Mouse (Mus musculus) kidney, embryonic 16.5 days (tissue): ENCODE measurements at regions not wholly inside any gene's neighbourhood (a gene's known extent, or its start where the extent isn't known, plus 50 kb on each side); places are given as distances from the start of the nearest gene placed in this dataset.
"Not testable (repeated sequence)": the region's sequence is repeated elsewhere in the genome, so short reads cannot be mapped to it uniquely, and the experiment has no call there.

Experiments used
- ATAC-seq: fragments of 200-750 bp; cut with Nextera tagmentation; 2 replicates; pipeline ENCODE4 v1.8.0; 2017; ENCODE audit warnings: moderate TSS enrichment; ENCODE audit not compliant: low FRiP score, low TSS enrichment
- H3K27ac ChIP-seq: fragments of 300-500 bp; sonication (generic); 2 replicates; pipeline ENCODE4 v1.5.1; 2014; ENCODE audit warnings: low read length
- H3K27me3 ChIP-seq: fragments of 300-500 bp; sonication (generic); 2 replicates; pipeline ENCODE4 v1.6.1; 2014; ENCODE audit warnings: low read length, control low read depth, mixed read lengths; ENCODE audit not compliant: insufficient read depth
- H3K36me3 ChIP-seq: fragments of 300-500 bp; sonication (generic); 2 replicates; pipeline ENCODE4 v1.6.1; 2014; ENCODE audit warnings: low read length, control low read depth, mixed read lengths; ENCODE audit not compliant: insufficient read depth
- H3K4me1 ChIP-seq: fragments of 300-500 bp; sonication (generic); 2 replicates; pipeline ENCODE4 v1.6.1; 2014; ENCODE audit warnings: low read length, control low read depth, mixed read lengths; ENCODE audit not compliant: insufficient read depth
- H3K4me2 ChIP-seq: fragments of 300-500 bp; sonication (generic); replicated peaks from 2 replicates; pipeline ENCODE4 v1.6.1; 2014; ENCODE audit warnings: low read depth, low read length
- H3K4me3 ChIP-seq: fragments of 300-500 bp; sonication (generic); 2 replicates; pipeline ENCODE4 v1.5.1; 2014; ENCODE audit warnings: mild to moderate bottlenecking, low read length
- H3K9ac ChIP-seq: fragments of 300-500 bp; sonication (generic); replicated peaks from 2 replicates; pipeline ENCODE4 v1.6.1; 2014; ENCODE audit warnings: low read length
- H3K9me3 ChIP-seq: fragments of 300-500 bp; sonication (generic); 2 replicates; pipeline ENCODE4 v1.6.1; 2016; ENCODE audit warnings: low read length, control low read depth
- WGBS: fragments of 180-500 bp; shearing (Covaris S2); extraction: QIAGEN DNeasy Blood & Tissue Kit; methylation state at CpG from one replicate; pipeline ENCODE4 v1.1.7; 2014; 5-methylcytosine and 5-hydroxymethylcytosine counted together

DNA sequence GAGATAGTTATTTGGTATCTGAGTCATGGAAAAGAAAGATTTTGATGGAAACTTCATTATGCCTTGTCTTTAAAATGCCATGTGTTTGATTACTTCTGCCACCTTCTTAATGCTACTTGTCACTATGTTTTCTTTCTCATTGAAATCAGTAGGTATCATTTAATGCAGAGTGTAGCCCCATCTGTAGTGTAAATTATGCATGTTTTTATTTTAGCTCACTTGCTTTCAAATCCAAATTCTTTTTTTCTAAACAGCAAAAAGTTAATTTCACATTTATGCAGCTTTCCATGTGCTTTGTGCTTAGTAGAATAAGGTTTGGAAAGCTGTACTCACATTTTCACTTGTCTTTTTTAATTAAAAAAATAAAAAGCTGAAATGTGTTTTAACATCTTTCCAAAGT is 748.0 kb upstream of the Epha7 start:
- Histone ChIP-seq H3K27me3 (no peaks in the 10 kb centered on the region), H3K4me1 (no peaks in the 10 kb centered on the region), H3K4me2 (no peak overlapping the region), H3K9me3 (no peaks in the 10 kb centered on the region), H3K4me3 (no peak overlapping the region), H3K36me3 (no peaks in the 10 kb centered on the region), H3K27ac (no peak overlapping the region), H3K9ac (no peak overlapping the region)
- no peak for ATAC-seq

- Histone ChIP-seq H3K36me3 (no peaks in the 10 kb centered on the region), H3K4me1 (no peaks in the 10 kb centered on the region), H3K27ac (no peak overlapping the region), H3K4me2 (no peak overlapping the region), H3K9me3 (no peaks in the 10 kb centered on the region), H3K4me3 (no peak overlapping the region), H3K9ac (no peak overlapping the region), H3K27me3 (no peaks in the 10 kb centered on the region)
- WGBS = 57% methylated on average over 1 of the region's 1 CpGs
- ATAC-seq = no peak
These were observed 747.1 kb upstream of the Epha7 start for GRCm38 (mm10) chr4:28065828-28066227.

- H3K27me3 ChIP-seq = no peaks in the 10 kb centered on the region
- no peak overlapping the region for H3K4me3 ChIP-seq
- H3K4me2 ChIP-seq = no peak overlapping the region
- no peaks in the 10 kb centered on the region for H3K4me1 ChIP-seq
- no peak overlapping the region for H3K27ac ChIP-seq
- no peak for ATAC-seq
- H3K9ac ChIP-seq = no peak overlapping the region
- no peaks in the 10 kb centered on the region for H3K9me3 ChIP-seq
- no peaks in the 10 kb centered on the region for H3K36me3 ChIP-seq
- 85% methylated on average over 2 of the region's 2 CpGs for WGBS
These were observed 733.9 kb upstream of the Epha7 start for GRCm38 (mm10) chr4:28079030-28079429.

GRCm38 (mm10) chr4:28092854-28093253 is 720.1 kb upstream of the Epha7 start:
- Histone ChIP-seq H3K4me3 (no peak overlapping the region), H3K36me3 (no peaks in the 10 kb centered on the region), H3K9ac (no peak overlapping the region), H3K27ac (no peak overlapping the region), H3K9me3 (no peaks in the 10 kb centered on the region), H3K27me3 (no peaks in the 10 kb centered on the region), H3K4me2 (no peak overlapping the region), H3K4me1 (no peaks in the 10 kb centered on the region)
- ATAC-seq = no peak
- WGBS = 65% methylated on average over 3 of the region's 3 CpGs

GRCm38 (mm10) chr4:28143165-28143564 is 669.8 kb upstream of the Epha7 start:
- Histone ChIP-seq H3K36me3 (no peaks in the 10 kb centered on the region), H3K9ac (no peak overlapping the region), H3K27me3 (no peaks in the 10 kb centered on the region), H3K4me3 (no peak overlapping the region), H3K4me1 (no peaks in the 10 kb centered on the region), H3K9me3 (no peaks in the 10 kb centered on the region), H3K4me2 (no peak overlapping the region), H3K27ac (no peak overlapping the region)
- WGBS = 86% methylated on average over 8 of the region's 8 CpGs
- ATAC-seq = no peak

GRCm38 (mm10) chr4:28155116-28155515 is 657.8 kb upstream of the Epha7 start:
- H3K4me3 ChIP-seq = no peak overlapping the region
- H3K27me3 ChIP-seq = no peaks in the 10 kb centered on the region
- no peak for ATAC-seq
- no peak overlapping the region for H3K27ac ChIP-seq
- 70% methylated on average over 2 of the region's 2 CpGs for WGBS
- no peaks in the 10 kb centered on the region for H3K36me3 ChIP-seq
- H3K9ac ChIP-seq = no peak overlapping the region
- H3K4me2 ChIP-seq = no peak overlapping the region
- no peaks in the 10 kb centered on the region for H3K4me1 ChIP-seq
- H3K9me3 ChIP-seq = no peaks in the 10 kb centered on the region

DNA sequence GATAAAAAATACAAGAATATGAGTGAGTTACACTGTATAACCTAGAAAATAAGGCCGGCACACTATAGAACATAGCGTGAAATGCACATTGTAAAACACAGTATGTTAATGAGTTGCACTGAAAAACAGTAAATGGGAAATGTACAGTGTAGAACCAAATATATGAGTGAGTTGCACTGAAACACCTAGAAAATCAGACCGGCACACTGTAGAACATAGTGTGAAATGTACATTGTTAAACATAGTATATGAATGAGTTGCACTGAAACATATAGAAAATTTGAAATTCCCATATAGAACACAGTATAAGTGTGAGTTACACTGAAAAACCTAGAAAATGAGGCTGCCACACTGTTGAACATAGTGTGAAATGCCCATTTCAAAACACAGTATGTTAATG is 636.2 kb upstream of the Epha7 start:
- ATAC-seq = peak; percentile 99
- no peaks in the 10 kb centered on the region for H3K4me1 ChIP-seq
- no peaks in the 10 kb centered on the region for H3K36me3 ChIP-seq
- 72% methylated on average over 3 of the region's 3 CpGs for WGBS
- no peak overlapping the region for H3K9ac ChIP-seq
- no peak overlapping the region for H3K27ac ChIP-seq
- H3K4me2 ChIP-seq = no peak overlapping the region
- H3K9me3 ChIP-seq = no peaks in the 10 kb centered on the region
- H3K4me3 ChIP-seq = no peak overlapping the region
- H3K27me3 ChIP-seq = no peaks in the 10 kb centered on the region

GRCm38 (mm10) chr4:28190861-28191260 is 622.1 kb upstream of the Epha7 start:
- no peak overlapping the region for H3K4me3 ChIP-seq
- H3K36me3 ChIP-seq = no peaks in the 10 kb centered on the region
- ATAC-seq = no peak
- H3K9ac ChIP-seq = no peak overlapping the region
- no peaks in the 10 kb centered on the region for H3K4me1 ChIP-seq
- no peaks in the 10 kb centered on the region for H3K27me3 ChIP-seq
- H3K4me2 ChIP-seq = no peak overlapping the region
- no peak overlapping the region for H3K27ac ChIP-seq
- no peaks in the 10 kb centered on the region for H3K9me3 ChIP-seq
- WGBS = 59% methylated on average over 5 of the region's 5 CpGs

DNA sequence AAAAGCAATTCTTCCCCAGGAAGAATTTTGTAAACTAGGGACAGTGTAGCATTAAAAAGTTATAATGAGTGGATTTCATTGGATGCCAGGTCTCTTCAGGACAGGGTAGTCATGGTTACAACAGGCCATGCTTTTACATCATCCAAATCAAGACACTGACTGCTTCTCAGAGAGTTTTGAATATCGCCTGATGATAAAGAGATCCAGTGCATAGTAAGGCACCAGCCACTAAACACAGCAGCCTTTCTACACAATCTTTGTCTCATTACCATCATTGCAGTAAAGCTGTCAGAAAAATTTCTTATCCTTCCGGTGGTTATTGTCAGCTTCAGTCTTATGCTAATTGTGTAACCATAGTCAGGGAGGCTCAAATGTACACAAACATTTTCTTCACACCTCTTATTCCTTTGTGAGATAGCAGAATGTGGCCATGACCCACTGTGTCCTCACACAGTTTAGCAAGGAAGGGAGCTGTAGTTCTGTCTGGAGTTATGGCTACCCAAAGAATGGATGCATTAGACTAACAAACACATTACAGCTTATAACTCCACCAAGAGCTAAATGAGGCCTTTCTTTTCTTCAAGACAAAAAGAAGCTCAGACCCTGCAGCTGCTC is 585.2 kb upstream of the Epha7 start:
- Histone ChIP-seq H3K9me3 (no peaks in the 10 kb centered on the region), H3K9ac (no peak overlapping the region), H3K4me2 (no peak overlapping the region), H3K4me3 (no peak overlapping the region), H3K36me3 (no peaks in the 10 kb centered on the region), H3K27ac (no peak overlapping the region), H3K4me1 (no peaks in the 10 kb centered on the region), H3K27me3 (no peaks in the 10 kb centered on the region)
- ATAC-seq = no peak
- 66% methylated on average over 2 of the region's 2 CpGs for WGBS

DNA sequence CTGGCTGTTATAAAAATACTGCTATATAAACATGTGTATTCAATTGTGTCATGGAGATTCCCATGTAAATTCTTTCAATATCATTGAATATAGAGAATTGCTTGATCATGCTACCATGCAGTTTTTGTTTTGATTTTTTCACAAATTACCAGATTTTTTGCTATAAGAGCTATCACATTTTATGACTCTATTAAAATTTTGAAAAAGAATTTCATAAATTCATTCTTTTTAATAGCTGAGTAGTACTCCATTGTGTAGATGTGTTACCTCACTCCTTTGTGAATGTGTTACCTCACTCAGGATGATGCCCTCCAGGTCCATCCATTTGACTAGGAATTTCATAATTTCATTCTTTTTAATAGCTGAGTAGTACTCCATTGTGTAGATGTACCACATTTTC is 577.4 kb upstream of the Epha7 start:
- H3K36me3 ChIP-seq, H3K4me1 ChIP-seq, H3K27me3 ChIP-seq, H3K27ac ChIP-seq, H3K9ac ChIP-seq, H3K4me2 ChIP-seq, H3K9me3 ChIP-seq, ATAC-seq, H3K4me3 ChIP-seq: not testable (repeated sequence)

- Histone ChIP-seq H3K27me3 (no peaks in the 10 kb centered on the region), H3K9ac (no peak overlapping the region), H3K4me1 (no peaks in the 10 kb centered on the region), H3K36me3 (no peaks in the 10 kb centered on the region), H3K27ac (no peak overlapping the region), H3K4me3 (no peak overlapping the region), H3K4me2 (no peak overlapping the region), H3K9me3 (no peaks in the 10 kb centered on the region)
- no peak for ATAC-seq
- WGBS = 90% methylated on average over 1 of the region's 1 CpGs
These were observed 570.7 kb upstream of the Epha7 start for GRCm38 (mm10) chr4:28242272-28242671.
